Comparison of ENCODE assay signal across 8 mouse cellular contexts in genomic region chr7:34675831-34676514, GRCm38 (mm10). TPM values are rescaled to one million over a fixed set of nuclear protein-coding genes. Genes with fewer than 3 reads are reported as not detected.
DNase-seq lines count a peak whose midpoint lies in the region; ATAC-seq and TF ChIP-seq lines count a peak whose summit lies in the region.

No protein-coding gene starts in this region.

- ATAC-seq in heart, embryonic 13.5 days (ENCODE audit: extremely low read depth, insufficient number of reproducible peaks, low FRiP score, low TSS enrichment) = no peak
- peak; percentile 53 for ATAC-seq in kidney, embryonic 15.5 days (replicated peaks; ENCODE audit: low FRiP score)
- peak; percentile 50 for ATAC-seq in limb, embryonic 14.5 days (ENCODE audit: low FRiP score, low read depth)
- peak; percentile 49; the same call in 1 of the 2 replicates for ATAC-seq in stomach, embryonic 16.5 days (ENCODE audit: insufficient read depth, low FRiP score)

- H3K27ac ChIP-seq in bone marrow macrophage, adult 2 months (ENCODE audit: insufficient read depth, low read depth, low read length) = no peak overlapping the region
- no peak overlapping the region for H3K27ac ChIP-seq in forebrain, embryonic 10.5 days
- H3K27ac ChIP-seq in heart, embryonic 13.5 days (replicated peaks) = no peak overlapping the region
- no peak overlapping the region for H3K27ac ChIP-seq in kidney, embryonic 15.5 days
- H3K27ac ChIP-seq in limb, embryonic 14.5 days (replicated peaks; ENCODE audit: low read depth, low read length) = no peak overlapping the region
- H3K27ac ChIP-seq in stomach, embryonic 16.5 days (ENCODE audit: low read length) = no peak overlapping the region

- H3K4me2 ChIP-seq in heart, embryonic 13.5 days = peak overlapping the region; percentile 59
- H3K4me2 ChIP-seq in kidney, embryonic 15.5 days = peak overlapping the region; percentile 50
- peak overlapping the region; percentile 51 for H3K4me2 ChIP-seq in limb, embryonic 14.5 days (replicated peaks; ENCODE audit: low read depth, low read length, severe bottlenecking)
- peak overlapping the region; percentile 45; the same call in 1 of the 2 replicates for H3K4me2 ChIP-seq in stomach, embryonic 16.5 days (ENCODE audit: low read depth, low read length)

- H3K36me3 ChIP-seq in forebrain, embryonic 10.5 days (replicated peaks) = no peaks in the 10 kb centered on the region
- H3K36me3 ChIP-seq in heart, embryonic 13.5 days = no peaks in the 10 kb centered on the region
- no peaks in the 10 kb centered on the region for H3K36me3 ChIP-seq in kidney, embryonic 15.5 days
- H3K36me3 ChIP-seq in limb, embryonic 14.5 days (ENCODE audit: control insufficient read depth, insufficient read depth, low read length) = no peaks in the 10 kb centered on the region
- no peaks in the 10 kb centered on the region for H3K36me3 ChIP-seq in stomach, embryonic 16.5 days (ENCODE audit: control insufficient read depth, insufficient read depth, low read length)

- peak; percentile 75; the same call in 1 of the 2 replicates for TF ChIP-seq CTCF in bone marrow macrophage, adult 2 months (IDR thresholded peaks at IDR 0.05; ENCODE audit: low read depth, low read length)

- H3K4me3 ChIP-seq in bone marrow macrophage, adult 2 months (ENCODE audit: insufficient read depth, low read length) = no peak overlapping the region
- H3K4me3 ChIP-seq in forebrain, embryonic 10.5 days = peak overlapping the region; percentile 44
- H3K4me3 ChIP-seq in heart, embryonic 13.5 days = peak overlapping the region; percentile 37
- H3K4me3 ChIP-seq in kidney, embryonic 15.5 days (replicated peaks) = peak overlapping the region; percentile 26
- H3K4me3 ChIP-seq in limb, embryonic 14.5 days (replicated peaks; ENCODE audit: low read length) = peak overlapping the region; percentile 30
- H3K4me3 ChIP-seq in stomach, embryonic 16.5 days (replicated peaks; ENCODE audit: low read length) = peak overlapping the region; percentile 18

- no peak overlapping the region for H3K9ac ChIP-seq in heart, embryonic 13.5 days
- H3K9ac ChIP-seq in kidney, embryonic 15.5 days = no peak overlapping the region
- H3K9ac ChIP-seq in limb, embryonic 14.5 days (ENCODE audit: low read depth, low read length, severe bottlenecking) = peak overlapping the region; percentile 3; the same call in 1 of the 2 replicates
- no peak overlapping the region for H3K9ac ChIP-seq in stomach, embryonic 16.5 days (ENCODE audit: low read length)

- peaks cover 49% of the 10 kb centered on the region for H3K27me3 ChIP-seq in forebrain, embryonic 10.5 days (ENCODE audit: poor library complexity, severe bottlenecking)
- H3K27me3 ChIP-seq in heart, embryonic 13.5 days (replicated peaks) = peaks cover 57% of the 10 kb centered on the region
- peaks cover 37% of the 10 kb centered on the region for H3K27me3 ChIP-seq in kidney, embryonic 15.5 days
- H3K27me3 ChIP-seq in limb, embryonic 14.5 days (ENCODE audit: control insufficient read depth, insufficient read depth, low read length) = peaks cover 30% of the 10 kb centered on the region
- peaks cover 32% of the 10 kb centered on the region for H3K27me3 ChIP-seq in stomach, embryonic 16.5 days (ENCODE audit: control insufficient read depth, insufficient read depth, low read length)

- WGBS in forebrain, embryonic 10.5 days = 5% methylated on average over 33 of the region's 33 CpGs
- 6% methylated on average over 33 of the region's 33 CpGs for WGBS in heart, embryonic 13.5 days
- 8% methylated on average over 33 of the region's 33 CpGs for WGBS in kidney, embryonic 15.5 days
- 8% methylated on average over 33 of the region's 33 CpGs for WGBS in limb, embryonic 14.5 days
- 8% methylated on average over 33 of the region's 33 CpGs for WGBS in stomach, embryonic 16.5 days

- TF ChIP-seq POLR2A in bone marrow macrophage, adult 2 months (IDR thresholded peaks at IDR 0.05; ENCODE audit: borderline replicate concordance, low read depth, low read length) = no peak
- TF ChIP-seq POLR2A in limb, embryonic 14.5 days (IDR thresholded peaks at IDR 0.05; ENCODE audit: borderline replicate concordance, extremely low read depth, insufficient read depth, insufficient read length) = no peak

- no peaks in the 10 kb centered on the region for H3K9me3 ChIP-seq in forebrain, embryonic 10.5 days
- no peaks in the 10 kb centered on the region for H3K9me3 ChIP-seq in heart, embryonic 13.5 days
- H3K9me3 ChIP-seq in kidney, embryonic 15.5 days (replicated peaks) = no peaks in the 10 kb centered on the region
- no peaks in the 10 kb centered on the region for H3K9me3 ChIP-seq in limb, embryonic 14.5 days (ENCODE audit: control insufficient read depth, low read length)
- H3K9me3 ChIP-seq in stomach, embryonic 16.5 days (replicated peaks; ENCODE audit: control insufficient read depth, low read length) = no peaks in the 10 kb centered on the region

- H3K4me1 ChIP-seq in bone marrow macrophage, adult 2 months (ENCODE audit: control insufficient read depth, insufficient read depth, low read length) = no peaks in the 10 kb centered on the region
- H3K4me1 ChIP-seq in forebrain, embryonic 10.5 days = peaks cover 30% of the 10 kb centered on the region
- peaks cover 11% of the 10 kb centered on the region for H3K4me1 ChIP-seq in heart, embryonic 13.5 days
- H3K4me1 ChIP-seq in kidney, embryonic 15.5 days = peaks cover 22% of the 10 kb centered on the region
- peaks cover 5% of the 10 kb centered on the region for H3K4me1 ChIP-seq in limb, embryonic 14.5 days (ENCODE audit: control insufficient read depth, insufficient read depth, low read length)
- H3K4me1 ChIP-seq in stomach, embryonic 16.5 days (ENCODE audit: control insufficient read depth, insufficient read depth, low read length) = peaks cover 7% of the 10 kb centered on the region; the same call in 1 of the 2 replicates

- DNase-seq in CD4-positive, CD25-positive, alpha-beta regulatory T cell, adult 2 months (ENCODE audit: low read depth, low spot score) = peak; percentile 67
- peak; percentile 81 for DNase-seq in forebrain, embryonic 10.5 days (ENCODE audit: extremely low spot score, low spot score)
- DNase-seq in limb, embryonic 14.5 days (ENCODE audit: low spot score) = peak; percentile 81
- peak; percentile 61 for DNase-seq in naive thymus-derived CD4-positive, alpha-beta T cell, adult 2 months (ENCODE audit: low read depth)

RNA-seq across cellular contexts. Expression of gene Kctd15, which starts 19.4 kb away (rescaled TPM):
- not detected in 2 replicates for polyA plus RNA-seq in bone marrow macrophage, adult 2 months (2012; ENCODE audit: insufficient read depth, insufficient read length, missing spikeins)
- polyA plus RNA-seq in forebrain, embryonic 10.5 days (2016; fragmentation: Nextera tagmentation; extraction: Ambion mirVana) = 57.1 and 61.0 TPM in 2 replicates
- 6.5 and 6.7 TPM in 2 replicates for polyA plus RNA-seq in heart, embryonic 13.5 days (2015; fragmentation: Nextera tagmentation; extraction: Ambion mirVana)
- 33.4 and 37.0 TPM in 2 replicates for polyA plus RNA-seq in kidney, embryonic 15.5 days (2015; fragmentation: Nextera tagmentation; extraction: Ambion mirVana)
- polyA plus RNA-seq in limb, embryonic 14.5 days (2012; rRNA removed) = 77.1 and 97.5 TPM in 2 replicates
- 18.7 and 20.7 TPM in 2 replicates for polyA plus RNA-seq in limb, embryonic 14.5 days (2014; fragmentation: Nextera tagmentation; extraction: Ambion mirVana)
- 18.5 and 26.0 TPM in 2 replicates for polyA plus RNA-seq in stomach, embryonic 16.5 days (2015; fragmentation: Nextera tagmentation; extraction: Ambion mirVana)
